Mouse (Mus musculus) forebrain, embryonic 16.5 days (tissue): ENCODE measurements at regions not wholly inside any gene's neighbourhood (a gene's known extent, or its start where the extent isn't known, plus 50 kb on each side); places are given as distances from the start of the nearest gene placed in this dataset.

Source experiments
- ATAC-seq: fragments of 200-750 bp; cut with Nextera tagmentation; 2 replicates; pipeline ENCODE4 v1.8.0; 2017; ENCODE audit warnings: mild to moderate bottlenecking, moderate library complexity
- H3K27ac ChIP-seq: fragments of 300-500 bp; sonication (generic); 2 replicates; pipeline ENCODE4 v1.5.1; 2014; ENCODE audit warnings: low read length, control low read depth
- H3K27me3 ChIP-seq: fragments of 300-500 bp; sonication (generic); replicated peaks from 2 replicates; pipeline ENCODE4 v1.6.1; 2014; ENCODE audit warnings: low read length; ENCODE audit not compliant: control insufficient read depth, insufficient read depth
- H3K36me3 ChIP-seq: fragments of 300-500 bp; sonication (generic); 2 replicates; pipeline ENCODE4 v1.6.1; 2014; ENCODE audit not compliant: control insufficient read depth, insufficient read depth
- H3K4me1 ChIP-seq: fragments of 300-500 bp; sonication (generic); replicated peaks from 2 replicates; pipeline ENCODE4 v1.6.1; 2014; ENCODE audit warnings: low read length; ENCODE audit not compliant: control insufficient read depth, insufficient read depth
- H3K4me2 ChIP-seq: fragments of 300-500 bp; sonication (generic); 2 replicates; pipeline ENCODE4 v1.6.1; 2014; ENCODE audit warnings: mild to moderate bottlenecking, low read length, control low read depth
- H3K4me3 ChIP-seq: fragments of 300-500 bp; sonication (generic); replicated peaks from 2 replicates; pipeline ENCODE4 v1.5.1; 2014; ENCODE audit warnings: mild to moderate bottlenecking, low read length, control low read depth
- H3K9ac ChIP-seq: fragments of 300-500 bp; sonication (generic); replicated peaks from 2 replicates; pipeline ENCODE4 v1.6.1; 2014; ENCODE audit warnings: low read depth, low read length, control low read depth
- H3K9me3 ChIP-seq: fragments of 300-500 bp; sonication (generic); 2 replicates; pipeline ENCODE4 v1.6.1; 2016; ENCODE audit warnings: low read length; ENCODE audit not compliant: control insufficient read depth
- WGBS: fragments of 180-500 bp; shearing (Covaris S2); extraction: QIAGEN DNeasy Blood & Tissue Kit; methylation state at CpG from one replicate; pipeline ENCODE4 v1.1.7; 2014; 5-methylcytosine and 5-hydroxymethylcytosine counted together

DNA sequence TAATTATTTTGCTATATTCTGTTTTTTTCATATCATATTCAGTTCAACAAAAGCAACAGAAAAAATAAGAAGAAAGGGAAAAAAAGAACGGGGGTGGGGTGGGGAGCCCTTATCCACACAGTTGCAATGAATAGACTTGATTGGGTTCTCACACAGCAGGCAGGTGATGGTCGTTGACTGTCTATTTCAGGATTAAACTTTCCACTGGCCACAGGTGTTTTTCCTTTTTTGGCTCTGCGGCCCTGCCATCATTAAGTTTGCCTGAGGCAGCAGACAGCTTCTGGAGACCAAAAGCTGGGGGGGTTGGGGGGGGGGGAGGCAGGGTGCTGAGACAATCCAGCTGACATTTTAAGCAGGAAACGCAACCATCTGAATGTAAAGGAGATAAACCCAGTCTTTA lies 298.4 kb upstream of the Kcnh8 start:
- Histone ChIP-seq H3K4me1 (no peaks in the 10 kb centered on the region), H3K9ac (no peak overlapping the region), H3K4me2 (no peak overlapping the region), H3K9me3 (no peaks in the 10 kb centered on the region), H3K27ac (no peak overlapping the region), H3K4me3 (no peak overlapping the region), H3K27me3 (no peaks in the 10 kb centered on the region), H3K36me3 (no peaks in the 10 kb centered on the region)
- 60% methylated on average over 4 of the region's 4 CpGs for WGBS
- no peak for ATAC-seq

DNA sequence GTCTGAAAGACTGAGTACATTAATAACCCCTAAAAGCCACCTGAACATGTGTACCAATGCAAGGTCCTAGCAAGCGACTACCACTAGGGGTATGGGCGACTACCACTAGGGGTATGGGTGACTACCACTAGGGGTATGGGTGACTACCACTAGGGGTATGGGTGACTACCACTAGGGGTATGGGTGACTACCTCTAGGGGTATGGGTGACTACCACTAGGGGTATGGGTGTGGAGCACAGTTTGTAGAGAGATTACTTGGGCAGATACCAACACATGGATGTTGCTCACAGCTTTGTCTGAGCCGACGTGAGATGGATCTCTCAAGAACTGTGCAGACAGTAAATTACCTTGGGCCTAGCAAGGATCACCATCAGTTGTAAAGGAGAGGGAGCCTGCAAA lies 299.2 kb upstream of the Kcnh8 start:
- Histone ChIP-seq H3K9me3 (no peaks in the 10 kb centered on the region), H3K27me3 (no peaks in the 10 kb centered on the region), H3K4me3 (no peak overlapping the region), H3K27ac (no peak overlapping the region), H3K4me1 (no peaks in the 10 kb centered on the region), H3K4me2 (no peak overlapping the region), H3K36me3 (no peaks in the 10 kb centered on the region), H3K9ac (no peak overlapping the region)
- WGBS = 96% methylated on average over 4 of the region's 4 CpGs
- no peak for ATAC-seq

DNA sequence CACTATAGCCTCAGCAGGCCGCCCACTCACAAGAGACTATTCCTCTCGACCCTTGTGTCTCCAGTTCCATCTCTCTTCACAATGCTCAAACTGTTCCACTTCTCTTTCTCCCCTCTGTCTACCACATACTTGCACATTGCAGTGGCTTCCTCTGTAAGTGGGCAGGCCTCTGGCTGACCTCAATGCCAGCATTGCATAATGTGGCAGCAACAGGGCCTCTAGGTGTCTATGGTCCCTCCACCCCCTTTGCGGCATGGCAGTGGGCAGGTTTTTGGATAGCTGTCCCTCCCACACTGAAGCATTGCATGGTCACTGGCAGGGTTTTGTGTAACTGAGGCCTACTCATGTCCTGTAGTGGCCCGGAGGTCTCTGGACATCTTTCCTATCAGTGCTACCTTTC lies 302.7 kb upstream of the Kcnh8 start:
- H3K27me3 ChIP-seq = no peaks in the 10 kb centered on the region
- no peak overlapping the region for H3K4me2 ChIP-seq
- H3K36me3 ChIP-seq = no peaks in the 10 kb centered on the region
- H3K4me1 ChIP-seq = no peaks in the 10 kb centered on the region
- H3K9ac ChIP-seq = no peak overlapping the region
- ATAC-seq = no peak
- H3K27ac ChIP-seq = no peak overlapping the region
- no peak overlapping the region for H3K4me3 ChIP-seq
- WGBS = 87% methylated on average over 4 of the region's 4 CpGs
- no peaks in the 10 kb centered on the region for H3K9me3 ChIP-seq

DNA sequence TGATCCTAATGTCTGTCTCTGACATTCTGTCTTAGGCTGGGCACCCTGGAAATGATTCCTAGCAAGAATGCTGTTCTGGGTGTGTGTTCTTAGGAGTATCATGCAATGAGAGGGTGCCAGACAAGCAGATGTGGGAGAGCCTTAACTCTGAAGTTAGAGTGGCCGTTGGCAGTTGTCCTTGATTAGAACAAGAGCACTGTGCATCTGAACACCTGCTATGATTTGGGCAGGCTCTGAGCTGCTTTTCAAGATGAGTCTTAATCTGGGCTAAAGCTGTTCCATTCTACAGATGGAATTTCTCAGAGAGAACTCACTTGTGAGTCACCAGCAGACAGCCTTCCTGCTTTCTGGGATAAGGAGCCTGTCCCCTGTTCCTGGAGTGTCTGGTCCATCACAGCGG lies 317.1 kb upstream of the Kcnh8 start:
- no peak for ATAC-seq
- Histone ChIP-seq H3K27me3 (no peaks in the 10 kb centered on the region), H3K27ac (no peak overlapping the region), H3K9me3 (no peaks in the 10 kb centered on the region), H3K4me1 (no peaks in the 10 kb centered on the region), H3K4me3 (no peak overlapping the region), H3K9ac (no peak overlapping the region), H3K4me2 (no peak overlapping the region), H3K36me3 (no peaks in the 10 kb centered on the region)
- WGBS = 87% methylated on average over 2 of the region's 2 CpGs

DNA sequence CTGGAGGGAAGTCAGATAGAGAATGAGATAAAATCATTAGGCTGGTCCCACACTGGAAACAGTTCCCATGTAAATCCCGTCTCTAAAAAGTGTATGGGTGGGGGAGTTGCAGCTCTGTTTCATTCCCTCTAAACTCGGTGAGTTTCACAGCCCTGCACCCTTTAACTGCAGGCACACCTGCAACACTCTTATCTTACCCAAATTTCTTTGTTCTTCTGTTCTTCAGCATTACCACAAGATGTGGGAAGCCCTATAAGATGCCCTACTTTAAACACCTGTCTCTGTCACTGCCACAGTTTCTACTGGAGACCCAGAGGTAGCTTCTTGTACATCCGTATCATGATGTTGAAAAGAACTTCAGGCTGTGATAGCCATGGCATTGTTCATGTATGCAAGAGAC lies 320.2 kb upstream of the Kcnh8 start:
- no peak for ATAC-seq
- no peak overlapping the region for H3K4me3 ChIP-seq

DNA sequence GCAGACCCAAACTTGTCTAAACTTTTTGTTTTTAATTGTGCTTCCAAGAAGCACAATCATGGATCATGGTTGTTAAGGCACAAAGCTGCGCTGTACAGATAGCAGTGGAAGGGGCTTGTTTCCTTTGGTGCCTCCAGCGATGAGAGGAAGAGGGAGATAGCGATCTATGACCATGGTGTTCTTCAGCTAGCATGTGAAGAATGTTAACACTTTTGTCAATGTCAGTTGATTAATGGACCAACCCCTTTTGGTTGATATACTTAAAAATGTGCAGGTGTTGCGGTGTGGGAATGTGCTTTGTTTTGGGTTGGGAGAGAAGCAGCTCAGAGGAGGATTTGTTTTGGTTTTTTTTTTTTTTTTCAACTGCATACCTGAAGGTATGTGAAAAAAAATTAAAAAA lies 324.0 kb upstream of the Kcnh8 start:
- Histone ChIP-seq H3K27ac (no peak overlapping the region), H3K9me3 (no peaks in the 10 kb centered on the region), H3K36me3 (no peaks in the 10 kb centered on the region), H3K4me3 (no peak overlapping the region), H3K27me3 (no peaks in the 10 kb centered on the region), H3K4me2 (no peak overlapping the region), H3K4me1 (no peaks in the 10 kb centered on the region), H3K9ac (no peak overlapping the region)
- 91% methylated on average over 4 of the region's 4 CpGs for WGBS
- ATAC-seq = no peak

More for the DNA sequence above, 320.2 kb upstream of the Kcnh8 start:
- Histone ChIP-seq H3K9ac (no peak overlapping the region), H3K27me3 (no peaks in the 10 kb centered on the region), H3K36me3 (no peaks in the 10 kb centered on the region), H3K4me1 (no peaks in the 10 kb centered on the region), H3K27ac (no peak overlapping the region), H3K4me2 (no peak overlapping the region), H3K9me3 (no peaks in the 10 kb centered on the region)
- 48% methylated on average over 3 of the region's 3 CpGs for WGBS

DNA sequence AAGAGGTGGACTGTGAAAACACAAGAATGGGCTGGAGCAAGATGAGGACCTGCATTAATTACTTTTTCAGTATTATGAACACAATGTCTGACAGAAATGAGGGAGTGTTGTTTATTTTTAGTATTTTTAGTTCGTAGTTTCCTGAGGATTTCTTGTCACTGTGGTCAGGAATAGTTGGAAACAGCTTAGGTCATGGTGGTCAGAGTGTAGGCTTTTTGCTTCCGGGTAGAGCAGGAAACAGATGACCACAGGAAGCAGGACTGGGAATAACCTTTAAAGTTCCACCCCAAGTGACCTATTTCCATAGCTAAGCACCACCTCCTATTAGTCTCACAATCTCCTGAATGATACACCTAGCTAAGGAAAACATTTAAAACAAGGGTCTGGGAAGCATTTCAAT lies 333.7 kb upstream of the Kcnh8 start:
- Histone ChIP-seq H3K27ac (no peak overlapping the region), H3K4me2 (no peak overlapping the region), H3K4me3 (no peak overlapping the region), H3K36me3 (no peaks in the 10 kb centered on the region), H3K9ac (no peak overlapping the region), H3K9me3 (no peaks in the 10 kb centered on the region), H3K4me1 (no peaks in the 10 kb centered on the region), H3K27me3 (no peaks in the 10 kb centered on the region)
- WGBS = 86% methylated on average over 2 of the region's 2 CpGs
- no peak for ATAC-seq

DNA sequence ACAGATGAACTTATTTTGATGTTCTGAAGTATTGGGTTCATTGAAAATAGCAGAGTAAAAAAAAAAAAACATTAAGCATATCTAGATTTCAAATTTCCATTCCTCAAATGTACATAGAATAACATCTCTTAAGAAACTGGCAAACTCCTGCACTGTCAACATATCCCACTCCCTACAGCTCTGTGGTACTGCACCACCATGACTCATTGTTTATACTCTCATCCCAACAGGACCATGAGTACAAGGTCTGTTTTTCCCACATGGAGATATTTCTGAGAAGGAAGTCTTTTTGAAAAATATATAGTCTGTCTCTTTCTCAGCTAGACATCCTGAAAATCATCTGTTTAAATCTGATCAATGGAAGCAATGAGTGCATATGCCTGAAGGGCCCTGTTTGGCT lies 351.2 kb upstream of the Kcnh8 start:
- H3K4me3 ChIP-seq = no peak overlapping the region
- no peak overlapping the region for H3K27ac ChIP-seq
- H3K4me1 ChIP-seq = no peaks in the 10 kb centered on the region
- H3K9ac ChIP-seq = no peak overlapping the region
- no peaks in the 10 kb centered on the region for H3K36me3 ChIP-seq
- no peak for ATAC-seq
- no peak overlapping the region for H3K4me2 ChIP-seq
- H3K9me3 ChIP-seq = no peaks in the 10 kb centered on the region
- H3K27me3 ChIP-seq = no peaks in the 10 kb centered on the region

DNA sequence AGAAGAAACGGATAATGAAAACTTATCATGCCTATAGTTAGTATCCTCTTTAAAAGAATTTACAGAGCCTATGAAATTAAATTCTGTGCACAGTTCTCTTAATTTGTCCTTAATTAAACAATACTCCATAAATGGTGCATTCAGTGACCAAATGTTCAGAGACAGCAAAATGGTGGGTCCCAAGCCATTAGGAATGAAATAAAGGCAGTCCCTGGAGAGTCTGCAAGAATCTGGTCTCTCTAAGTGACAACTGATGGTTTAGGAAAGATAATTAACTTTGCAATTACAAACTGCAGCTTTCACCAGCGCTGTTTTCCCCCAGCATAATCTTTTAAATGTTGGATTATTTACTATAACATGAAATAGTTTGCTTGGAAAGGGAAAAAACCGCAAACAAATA lies 376.9 kb upstream of the Kcnh8 start:
- no peak overlapping the region for H3K27ac ChIP-seq
- WGBS = 76% methylated on average over 3 of the region's 3 CpGs
- H3K4me2 ChIP-seq = no peak overlapping the region
- ATAC-seq = no peak
- H3K36me3 ChIP-seq = no peaks in the 10 kb centered on the region
- H3K9ac ChIP-seq = no peak overlapping the region
- H3K27me3 ChIP-seq = no peaks in the 10 kb centered on the region
- no peak overlapping the region for H3K4me3 ChIP-seq
- no peaks in the 10 kb centered on the region for H3K9me3 ChIP-seq
- no peaks in the 10 kb centered on the region for H3K4me1 ChIP-seq

DNA sequence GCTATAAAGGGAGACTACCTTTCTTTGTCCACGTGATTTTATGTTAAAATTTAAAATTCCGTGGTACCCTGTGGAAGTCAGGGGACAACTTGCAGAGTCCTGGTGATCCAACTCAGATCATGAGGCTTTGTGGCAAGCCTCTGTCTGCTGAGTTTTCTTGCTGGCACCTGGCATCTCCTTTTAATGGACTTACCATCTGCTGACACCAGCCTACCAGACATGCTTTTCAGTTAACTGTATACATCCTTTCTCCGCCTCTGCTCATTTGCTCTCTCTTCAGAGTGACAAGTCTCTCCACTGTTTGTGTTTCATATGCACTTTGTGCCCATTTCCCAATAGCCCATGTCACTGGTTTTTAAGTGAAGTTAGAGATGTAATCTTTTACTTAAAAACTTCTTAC lies 382.1 kb upstream of the Kcnh8 start:
- H3K9ac ChIP-seq = no peak overlapping the region
- H3K27ac ChIP-seq = no peak overlapping the region
- no peaks in the 10 kb centered on the region for H3K9me3 ChIP-seq
- no peaks in the 10 kb centered on the region for H3K4me1 ChIP-seq
- H3K4me2 ChIP-seq = no peak overlapping the region
- H3K27me3 ChIP-seq = no peaks in the 10 kb centered on the region
- no peak for ATAC-seq
- H3K36me3 ChIP-seq = no peaks in the 10 kb centered on the region
- WGBS = 90% methylated on average over 3 of the region's 3 CpGs
- H3K4me3 ChIP-seq = no peak overlapping the region
